Mouse (Mus musculus) limb, embryonic 14.5 days (tissue): ENCODE data around the gene Eef2k. TPM values are rescaled to one million over a fixed set of nuclear protein-coding genes. Genes with fewer than 3 reads are reported as not detected.

Experiments
- ATAC-seq: fragments of 200-750 bp; cut with Nextera tagmentation; 2 replicates; pipeline ENCODE4 v1.8.0; 2017; ENCODE audit warnings: low read depth, moderate number of reproducible peaks, moderate TSS enrichment; ENCODE audit not compliant: low FRiP score
- DNase-seq: peaks from one replicate; pipeline ENCODE4 v3.0.0-alpha.2; 2015; ENCODE audit warnings: low spot score
- H3K27ac ChIP-seq: fragments of 300-500 bp; sonication (generic); replicated peaks from 2 replicates; pipeline ENCODE4 v1.5.1; 2014; ENCODE audit warnings: low read depth, mild to moderate bottlenecking, low read length, moderate library complexity, mixed read lengths
- H3K27me3 ChIP-seq: fragments of 300-500 bp; sonication (generic); 2 replicates; pipeline ENCODE4 v1.6.1; 2014; ENCODE audit warnings: low read length, mixed read lengths; ENCODE audit not compliant: control insufficient read depth, insufficient read depth
- H3K36me3 ChIP-seq: fragments of 300-500 bp; sonication (generic); 2 replicates; pipeline ENCODE4 v1.6.1; 2014; ENCODE audit warnings: mild to moderate bottlenecking, low read length, moderate library complexity, mixed read lengths; ENCODE audit not compliant: control insufficient read depth, insufficient read depth
- H3K4me1 ChIP-seq: fragments of 300-500 bp; sonication (generic); 2 replicates; pipeline ENCODE4 v1.6.1; 2014; ENCODE audit warnings: antibody characterized with exemption, low read length, mixed read lengths; ENCODE audit not compliant: control insufficient read depth, insufficient read depth
- H3K4me2 ChIP-seq: fragments of 300-500 bp; sonication (generic); replicated peaks from 2 replicates; pipeline ENCODE4 v1.6.1; 2014; ENCODE audit warnings: low read depth, mild to moderate bottlenecking, low read length, moderate library complexity; ENCODE audit not compliant: severe bottlenecking
- H3K4me3 ChIP-seq: fragments of 300-500 bp; sonication (generic); replicated peaks from 2 replicates; pipeline ENCODE4 v1.5.1; 2014; ENCODE audit warnings: low read length
- H3K9ac ChIP-seq: fragments of 300-500 bp; sonication (generic); 2 replicates; pipeline ENCODE4 v1.6.1; 2014; ENCODE audit warnings: mild to moderate bottlenecking, low read depth, low read length, moderate library complexity; ENCODE audit not compliant: severe bottlenecking
- H3K9me3 ChIP-seq: fragments of 300-500 bp; sonication (generic); 2 replicates; pipeline ENCODE4 v1.6.1; 2016; ENCODE audit warnings: low read length; ENCODE audit not compliant: control insufficient read depth
- POLR2A ChIP-seq: fragments of 200-500 bp; IDR thresholded peaks from 2 replicates; pipeline ENCODE4 v1.8.0; 2012; ENCODE audit warnings: inconsistent platforms, mild to moderate bottlenecking, moderate library complexity, borderline replicate concordance; ENCODE audit not compliant: insufficient read depth, insufficient read length; ENCODE audit errors: extremely low read depth
- WGBS: fragments of 180-500 bp; shearing (Covaris S2); extraction: QIAGEN DNeasy Blood & Tissue Kit; methylation state at CpG from one replicate; pipeline ENCODE4 v1.1.7; 2014; 5-methylcytosine and 5-hydroxymethylcytosine counted together
- polyA plus RNA-seq, 2 experiments: library from polyadenylated mRNA; depleted of rRNA in 1 of 2; stranded (reverse) in 1 of 2; unstranded in 1 of 2; fragments of >200 nt; fragmentation: Nextera tagmentation in 1 of 2; extraction: Ambion mirVana in 1 of 2; gene quantifications; 2 replicates each; pipeline versions ENCODE4 v1.2.1 to v1.2.3; 2012 to 2014

Gene Eef2k
- polyA plus RNA-seq, 2 experiments, result 23.9 to 39.9 TPM

GRCm38 (mm10) chr7:120934716-120935115 lies 92.1 kb downstream of the Eef2k start:
- Histone ChIP-seq H3K9me3 (no peaks in the 10 kb centered on the region), H3K4me3 (no peak overlapping the region), H3K4me2 (no peak overlapping the region), H3K27ac (no peak overlapping the region), H3K4me1 (no peaks in the 10 kb centered on the region), H3K9ac (no peak overlapping the region), H3K27me3 (no peaks in the 10 kb centered on the region), H3K36me3 (peaks cover 92% of the 10 kb centered on the region)
- no peak for TF ChIP-seq POLR2A
- DNase-seq, result peak; percentile 64
- WGBS, result 36% methylated on average over 5 of the region's 5 CpGs
- ATAC-seq, result peak; percentile 55; the same call in 1 of the 2 replicates

- no peak overlapping the region for H3K4me2 ChIP-seq
- H3K4me3 ChIP-seq, result no peak overlapping the region
- 90% methylated on average over 4 of the region's 4 CpGs for WGBS
- no peaks in the 10 kb centered on the region for H3K9me3 ChIP-seq
- H3K4me1 ChIP-seq, result no peaks in the 10 kb centered on the region
- no peaks in the 10 kb centered on the region for H3K27me3 ChIP-seq
- H3K36me3 ChIP-seq, result peaks cover 93% of the 10 kb centered on the region
- DNase-seq (no peak), ATAC-seq (no peak)
- no peak for TF ChIP-seq POLR2A
- H3K9ac ChIP-seq, result no peak overlapping the region
- H3K27ac ChIP-seq, result no peak overlapping the region
Measured at GRCm38 (mm10) chr7:120936522-120936921, 93.9 kb downstream of the Eef2k start.

- ATAC-seq (no peak), DNase-seq (no peak)
- H3K27ac ChIP-seq, result no peak overlapping the region
- H3K36me3 ChIP-seq, result peaks cover 91% of the 10 kb centered on the region
- no peak overlapping the region for H3K4me3 ChIP-seq
- H3K9me3 ChIP-seq, result no peaks in the 10 kb centered on the region
- no peaks in the 10 kb centered on the region for H3K27me3 ChIP-seq
- H3K4me1 ChIP-seq, result no peaks in the 10 kb centered on the region
- no peak overlapping the region for H3K4me2 ChIP-seq
- H3K9ac ChIP-seq, result no peak overlapping the region
- no peak for TF ChIP-seq POLR2A
- 94% methylated on average over 9 of the region's 9 CpGs for WGBS
Measured at GRCm38 (mm10) chr7:120938206-120938605, 95.6 kb downstream of the Eef2k start.

GRCm38 (mm10) chr7:120940343-120940742 lies 97.7 kb downstream of the Eef2k start:
- Histone ChIP-seq H3K27ac (no peak overlapping the region), H3K27me3 (no peaks in the 10 kb centered on the region), H3K4me2 (no peak overlapping the region), H3K9ac (no peak overlapping the region), H3K36me3 (peaks cover 88% of the 10 kb centered on the region), H3K4me1 (no peaks in the 10 kb centered on the region), H3K4me3 (no peak overlapping the region), H3K9me3 (no peaks in the 10 kb centered on the region)
- 87% methylated on average over 12 of the region's 12 CpGs for WGBS
- no peak for TF ChIP-seq POLR2A
- DNase-seq (no peak), ATAC-seq (no peak)

- no peak for ATAC-seq
- H3K4me2 ChIP-seq, result no peak overlapping the region
- H3K27me3 ChIP-seq, result no peaks in the 10 kb centered on the region
- TF ChIP-seq POLR2A, result no peak
- H3K4me3 ChIP-seq, result no peak overlapping the region
- no peak for DNase-seq
- 93% methylated on average over 6 of the region's 6 CpGs for WGBS
- H3K27ac ChIP-seq, result no peak overlapping the region
- no peaks in the 10 kb centered on the region for H3K9me3 ChIP-seq
- H3K9ac ChIP-seq, result no peak overlapping the region
- no peaks in the 10 kb centered on the region for H3K4me1 ChIP-seq
- peaks cover 85% of the 10 kb centered on the region for H3K36me3 ChIP-seq
Measured at GRCm38 (mm10) chr7:120941214-120941613, 98.6 kb downstream of the Eef2k start.

- Histone ChIP-seq H3K36me3 (peaks cover 78% of the 10 kb centered on the region), H3K9ac (no peak overlapping the region), H3K4me3 (no peak overlapping the region), H3K4me2 (no peak overlapping the region), H3K9me3 (no peaks in the 10 kb centered on the region), H3K27me3 (no peaks in the 10 kb centered on the region), H3K4me1 (no peaks in the 10 kb centered on the region), H3K27ac (no peak overlapping the region)
- no peak for TF ChIP-seq POLR2A
- WGBS, result 65% methylated on average over 1 of the region's 1 CpGs
- ATAC-seq, result no peak
- no peak for DNase-seq
Measured at GRCm38 (mm10) chr7:120942506-120942905, 99.9 kb downstream of the Eef2k start.
